Mouse (Mus musculus) erythroid progenitor cell, adult 5-6 weeks (primary cell): Measurements from ENCODE around the gene Mrpl24. TPM values are rescaled to one million over a fixed set of nuclear protein-coding genes. Genes with fewer than 3 reads are reported as not detected.

ENCODE experiments used
- ATAC-seq: replicated peaks from 2 replicates; pipeline ENCODE4 v1.8.0; 2016; ENCODE audit warnings: moderate number of reproducible peaks, mild to moderate bottlenecking, moderate TSS enrichment, inconsistent platforms; ENCODE audit not compliant: poor library complexity, low FRiP score, severe bottlenecking
- total RNA-seq, 2 experiments: library from RNA; stranded (forward) in 1 of 2; stranded (reverse) in 1 of 2; fragments of 150-400 nt in 1 of 2; fragments of 186-747, 209-891 nt in 1 of 2; gene quantifications; 2 replicates each; pipeline versions ENCODE4 v1.2.3 to v1.2.4; 2015 to 2017; ENCODE audit warnings: low replicate concordance in 2 of 2

The Mrpl24 gene
- total RNA-seq, 2 experiments from 2014 or later, result 38.0 to 70.4 TPM

DNA sequence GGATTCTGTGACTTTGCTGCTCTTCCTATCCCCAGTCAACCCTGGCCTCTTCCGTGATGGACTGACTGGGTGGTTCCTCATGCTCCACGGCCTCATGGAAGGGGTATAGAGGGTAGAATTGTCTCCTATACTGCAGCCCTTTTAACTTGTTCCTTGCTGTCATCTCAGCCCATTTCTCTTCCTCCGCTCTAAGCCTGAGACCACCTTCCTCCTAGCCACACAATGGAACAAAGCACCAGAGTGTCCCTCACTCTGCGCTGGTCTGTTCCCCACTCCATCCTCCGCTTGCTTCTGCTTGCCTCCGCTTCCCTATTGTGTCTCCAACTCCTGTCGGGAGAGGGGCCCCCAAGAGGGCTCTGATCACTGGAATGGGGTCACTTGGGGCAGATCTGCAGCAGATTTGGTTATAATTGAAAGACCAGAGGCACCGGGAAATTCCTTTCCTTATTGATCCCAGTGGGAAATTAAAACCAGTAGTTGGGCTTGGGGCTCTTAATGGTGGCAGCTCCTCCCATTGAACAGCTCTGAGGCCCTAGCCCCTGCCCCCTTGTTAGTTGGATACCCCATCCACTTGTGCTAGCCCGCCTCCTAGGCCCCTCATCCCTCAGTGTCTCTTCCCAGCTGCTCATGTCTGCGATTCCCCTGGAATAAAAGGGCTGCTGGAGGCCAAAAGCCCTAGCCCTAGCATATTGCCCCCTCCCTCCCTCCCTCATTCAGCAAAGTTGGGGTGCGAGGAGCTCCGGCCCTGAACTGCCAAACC lies 26.7 kb downstream of the Mrpl24 start:
- ATAC-seq, result no peak

- no peak for ATAC-seq
Measured at GRCm38 (mm10) chr3:87946541-87946860, 27.2 kb downstream of the Mrpl24 start.

- no peak for ATAC-seq
Measured at GRCm38 (mm10) chr3:87947056-87947810, 27.9 kb downstream of the Mrpl24 start.

DNA sequence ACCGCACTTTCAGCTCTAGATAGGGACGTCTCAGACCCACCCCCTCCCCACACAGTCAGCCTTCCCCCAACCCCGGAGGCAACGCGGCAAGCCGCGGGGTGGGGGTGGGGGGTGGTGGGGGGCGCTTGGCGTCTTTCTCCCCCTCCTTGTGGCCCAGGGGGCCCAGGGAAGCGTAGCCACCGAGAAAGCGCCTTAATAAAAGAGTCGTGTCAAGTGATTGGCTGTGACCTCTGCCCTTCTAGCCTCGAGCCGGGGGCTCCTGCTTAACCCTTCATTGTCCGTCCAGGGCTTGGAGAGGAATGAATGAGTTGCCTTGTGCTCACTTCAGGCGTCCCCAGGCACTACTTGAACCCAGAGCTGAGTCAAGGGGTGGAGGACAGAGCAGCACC lies 28.5 kb downstream of the Mrpl24 start:
- ATAC-seq, result no peak

DNA sequence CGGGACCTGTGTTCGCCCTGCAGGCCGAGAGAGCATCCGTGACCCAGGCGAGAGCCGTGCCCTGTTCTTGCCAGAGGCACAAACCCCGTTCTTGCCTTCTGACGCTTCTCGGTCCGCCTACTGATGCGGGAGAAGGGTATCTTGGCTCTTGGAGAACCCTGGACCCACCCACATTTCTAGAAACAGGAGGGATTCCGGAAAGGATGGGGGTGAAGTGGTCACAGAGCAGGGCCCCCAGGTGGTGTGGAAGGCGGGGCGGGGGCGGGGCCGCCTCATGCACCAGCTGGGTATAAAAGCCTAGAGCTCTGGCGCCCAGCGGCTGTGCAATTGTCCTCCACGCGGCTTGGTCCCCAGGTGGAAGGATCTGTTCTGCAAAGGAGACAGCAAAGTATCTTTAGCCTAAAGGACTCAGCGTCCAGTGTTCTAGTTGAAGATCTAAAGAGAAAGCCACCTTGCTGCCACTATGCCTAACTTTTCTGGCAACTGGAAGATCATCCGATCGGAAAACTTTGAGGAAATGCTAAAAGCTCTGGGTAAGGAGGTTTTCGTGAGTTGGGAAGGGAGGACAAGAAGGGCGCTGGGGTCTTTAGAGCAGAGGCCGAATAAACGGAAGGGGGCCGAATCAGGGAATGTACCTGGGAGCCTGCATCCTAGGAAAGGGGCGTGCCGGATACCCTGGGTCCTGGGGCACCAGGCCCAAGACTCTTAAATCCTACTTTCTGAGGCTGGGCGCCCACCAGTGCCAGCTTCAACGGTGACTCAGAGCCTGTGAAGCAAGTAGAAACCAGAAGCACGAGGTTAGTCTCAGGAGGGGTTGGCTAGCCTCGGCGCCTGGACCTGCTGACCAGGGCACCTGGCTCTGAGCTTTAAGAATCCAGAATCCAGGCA lies 29.3 kb downstream of the Mrpl24 start, which contains the start of gene Crabp2:
Gene Crabp2, plus strand, starts transcription at position 289 of the 888 bp plus-strand sequence.
- no peak for ATAC-seq

- ATAC-seq, result no peak
Measured at GRCm38 (mm10) chr3:87949266-87949954, 30.1 kb downstream of the Mrpl24 start.

DNA sequence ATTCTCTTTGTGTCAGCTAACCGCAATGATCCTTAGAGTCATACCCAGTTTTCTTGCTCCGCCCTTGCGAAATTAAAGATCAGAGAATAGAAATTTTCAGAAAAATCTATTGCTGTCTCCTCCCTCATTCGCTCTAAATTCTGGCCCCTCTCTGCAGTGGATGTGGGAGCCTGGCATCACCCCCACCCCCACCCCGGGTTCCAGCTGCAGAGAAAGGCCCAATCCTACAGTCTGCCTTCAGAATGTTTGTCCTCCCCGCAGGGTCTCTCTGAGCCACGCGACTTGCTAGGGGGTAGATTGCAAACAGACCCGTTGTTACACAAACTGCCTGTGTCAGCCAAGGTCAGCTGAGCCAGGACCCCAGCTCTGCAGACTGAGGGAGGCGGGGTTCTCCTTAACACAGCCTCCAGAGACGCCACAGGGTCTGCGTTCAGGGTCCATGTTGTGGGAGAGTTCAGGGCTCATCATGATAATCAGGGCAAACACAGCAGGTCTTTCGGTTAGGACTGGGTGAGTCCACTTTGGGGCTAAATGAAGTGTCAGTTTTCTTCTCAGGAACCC lies 30.7 kb downstream of the Mrpl24 start:
- no peak for ATAC-seq

- no peak for ATAC-seq
Measured at GRCm38 (mm10) chr3:87951946-87952345, 32.6 kb downstream of the Mrpl24 start.

DNA sequence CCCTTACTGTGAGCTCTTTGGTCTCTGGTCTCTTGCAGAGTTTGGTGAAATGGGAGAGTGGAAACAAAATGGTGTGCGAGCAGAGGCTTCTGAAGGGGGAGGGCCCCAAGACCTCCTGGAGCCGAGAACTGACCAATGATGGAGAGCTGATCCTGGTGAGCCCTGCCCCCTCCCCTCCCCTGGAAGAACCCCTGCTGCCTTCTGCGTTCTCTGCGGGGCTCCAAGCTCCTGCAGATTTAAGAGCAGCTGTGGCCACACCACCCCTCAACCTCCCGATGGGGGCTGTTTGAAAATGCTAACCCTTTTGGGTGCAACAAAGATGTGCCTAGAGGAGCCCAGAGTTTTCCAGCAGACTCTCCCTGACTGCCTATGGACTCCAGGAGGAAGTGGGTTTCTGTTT lies 33.1 kb downstream of the Mrpl24 start:
- ATAC-seq, result no peak

GRCm38 (mm10) chr3:87958056-87958455 lies 38.8 kb downstream of the Mrpl24 start:
- no peak for ATAC-seq

DNA sequence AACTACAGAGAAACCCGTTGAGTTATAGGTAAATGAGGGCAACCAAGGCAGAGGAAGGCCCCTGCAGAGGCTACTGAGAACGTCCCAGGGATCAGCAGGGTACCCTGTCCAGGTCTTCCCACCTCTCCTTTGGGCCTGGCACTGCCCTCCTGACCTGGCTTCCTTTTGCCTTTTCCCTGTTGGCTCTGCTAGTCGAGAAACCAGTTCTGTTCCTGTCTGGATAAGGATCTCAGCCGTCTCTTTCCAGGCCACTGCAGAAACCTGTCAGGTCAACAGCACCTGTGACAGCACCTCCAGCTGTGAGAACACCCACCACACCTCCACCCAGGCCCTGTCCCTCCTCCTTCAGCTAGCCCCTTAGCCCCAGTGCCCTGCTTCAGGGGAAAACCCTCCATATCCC lies 39.2 kb downstream of the Mrpl24 start:
- no peak for ATAC-seq

DNA sequence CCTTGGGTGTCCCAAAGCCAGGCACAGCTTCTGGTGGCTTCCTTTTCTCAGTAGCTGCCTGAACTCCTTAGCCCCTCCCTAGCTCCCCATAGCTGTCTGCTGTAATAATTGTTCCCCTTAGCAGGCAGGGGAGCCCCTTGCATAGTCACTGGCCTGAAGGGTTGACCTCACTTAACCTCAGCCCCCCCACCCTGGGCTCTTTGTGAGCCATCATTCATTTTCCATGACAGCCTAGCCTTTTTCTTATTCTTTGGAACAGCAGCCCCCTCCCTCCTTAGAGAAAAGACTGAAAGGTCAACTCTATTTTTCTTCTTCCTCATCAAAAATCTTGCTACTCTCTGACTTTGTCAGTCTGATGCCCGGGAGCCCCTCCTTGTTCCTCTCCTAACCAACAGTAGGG lies 39.7 kb downstream of the Mrpl24 start:
- no peak for ATAC-seq

DNA sequence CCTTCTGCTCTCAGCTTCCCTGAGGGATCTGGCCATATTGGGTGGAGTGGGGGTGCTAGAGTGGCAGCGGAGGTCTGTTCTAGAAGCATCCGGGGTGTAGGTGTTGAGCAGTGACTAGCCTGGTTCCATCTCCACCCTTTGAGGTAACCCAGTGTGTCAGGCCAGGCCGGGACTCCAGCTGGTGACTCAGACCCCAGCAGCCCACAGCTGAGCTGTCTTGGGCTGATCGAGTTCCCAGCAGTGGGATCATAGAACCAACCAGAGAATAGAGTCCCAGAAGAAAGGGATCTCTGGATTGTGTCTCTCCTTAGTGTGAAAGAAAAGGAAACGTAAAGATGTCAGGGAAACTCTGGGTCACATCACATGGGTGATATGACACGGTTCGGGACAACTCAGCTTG lies 40.1 kb downstream of the Mrpl24 start:
- ATAC-seq, result no peak

DNA sequence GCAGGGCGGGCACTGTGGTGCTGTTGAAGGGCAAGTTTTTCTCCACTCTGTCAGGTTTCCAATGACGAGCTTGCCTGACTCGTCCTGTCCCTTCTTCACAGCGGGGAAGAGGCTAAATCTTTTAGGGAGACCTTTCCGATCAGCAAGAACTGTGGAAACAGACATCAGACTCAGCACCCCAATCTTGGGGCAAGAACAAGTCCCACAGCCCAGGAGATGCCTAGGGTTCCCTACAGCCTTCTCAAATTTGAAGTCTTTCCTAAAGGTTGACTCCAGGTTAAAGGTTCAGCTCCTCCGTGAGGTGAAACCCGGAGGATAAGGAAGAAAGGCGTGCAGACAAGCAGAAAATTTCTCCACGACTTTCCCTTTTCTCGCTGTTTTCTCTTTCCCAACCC lies 40.9 kb downstream of the Mrpl24 start:
- no peak for ATAC-seq

DNA sequence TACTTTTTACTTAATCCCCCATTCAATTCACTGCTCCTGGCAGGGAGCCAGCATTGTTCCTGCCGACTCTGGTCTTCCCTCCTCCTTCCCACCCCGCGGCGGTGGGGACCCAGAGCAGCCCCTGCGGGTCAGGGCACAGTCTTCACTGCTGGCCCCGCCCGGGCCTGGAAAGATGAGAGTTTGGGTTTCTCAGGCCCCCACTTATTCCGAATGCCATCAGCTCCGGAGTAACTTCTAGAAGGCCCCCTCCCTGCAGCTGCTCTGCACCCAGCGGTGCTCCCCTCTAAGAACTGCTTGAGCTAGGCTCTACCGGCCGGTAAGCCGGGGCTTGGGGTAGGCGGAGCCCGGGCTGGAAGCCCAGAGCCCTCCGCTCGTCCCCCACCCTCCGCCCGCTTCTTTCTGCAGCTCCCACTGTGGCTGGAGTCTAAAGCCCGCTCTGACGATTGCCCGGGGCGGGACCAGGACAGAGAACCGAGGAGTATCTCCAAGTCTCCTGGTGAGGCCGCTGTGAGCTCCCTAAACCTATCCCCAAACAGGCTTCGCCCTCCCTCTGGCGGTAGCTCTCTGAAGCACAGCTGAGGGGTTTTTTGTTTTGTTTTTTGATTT lies 41.4 kb downstream of the Mrpl24 start:
- peak; percentile 82 for ATAC-seq

DNA sequence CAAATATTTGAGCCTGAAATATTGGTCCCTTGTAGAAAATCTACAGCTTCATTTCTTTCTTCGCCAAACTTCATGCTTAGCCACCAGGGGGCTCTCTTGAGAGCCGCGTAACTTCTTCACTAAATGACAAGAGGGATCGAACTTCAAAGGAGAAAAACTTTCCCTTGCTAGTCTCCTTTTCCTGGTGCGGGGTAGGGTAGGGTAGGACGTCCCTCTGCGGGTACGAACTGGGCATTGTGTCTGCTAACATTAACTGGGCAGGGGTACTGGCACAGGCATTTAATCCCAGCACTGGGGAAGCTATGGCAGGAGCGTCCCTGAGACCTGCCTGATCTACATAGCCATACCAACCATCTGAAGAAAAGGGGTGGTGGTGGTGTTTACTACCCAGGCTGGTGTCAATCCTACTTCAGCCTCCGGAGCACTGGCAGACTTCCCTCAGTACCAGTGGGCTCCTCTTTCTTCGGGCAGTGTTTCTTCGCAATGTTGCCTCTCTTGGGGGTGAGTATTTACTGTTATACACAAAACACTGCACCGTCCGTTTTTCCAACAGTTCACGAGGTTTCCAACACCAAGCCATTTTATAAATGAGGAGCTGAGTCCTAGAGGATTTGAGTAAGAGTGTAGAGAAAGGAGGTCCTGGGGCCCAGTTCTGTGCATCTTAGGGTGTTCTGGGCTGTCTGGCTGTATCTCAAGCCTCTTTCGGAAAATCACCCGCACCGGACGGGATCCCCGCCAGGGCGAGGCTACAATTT lies 51.1 kb downstream of the Mrpl24 start:
- ATAC-seq, result no peak

DNA sequence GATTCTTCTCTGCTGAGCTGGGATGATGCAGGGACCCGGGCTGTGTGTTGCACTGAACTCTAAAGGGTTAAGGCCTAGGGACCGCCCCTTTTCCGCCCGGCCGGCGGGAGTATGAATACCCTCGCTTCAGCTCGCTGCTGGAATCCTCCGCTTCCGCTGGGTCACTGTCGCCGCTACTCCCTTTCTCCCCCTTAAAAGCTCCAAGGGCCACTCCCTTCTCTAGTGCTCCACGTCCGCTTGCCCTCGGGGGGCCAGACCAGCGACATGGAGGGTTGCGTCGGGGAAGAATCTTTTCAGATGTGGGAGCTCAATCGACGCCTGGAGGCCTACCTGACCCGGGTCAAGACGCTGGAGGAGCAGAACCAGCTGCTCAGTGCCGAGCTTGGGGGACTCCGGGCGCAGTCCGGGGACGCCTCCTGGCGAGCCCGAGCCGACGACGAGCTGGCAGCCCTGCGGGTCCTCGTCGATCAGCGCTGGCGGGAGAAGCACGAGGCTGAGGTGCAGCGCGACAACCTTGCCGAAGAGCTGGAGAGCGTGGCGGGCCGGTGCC lies 51.7 kb downstream of the Mrpl24 start, which contains the start of gene Nes:
Gene Nes, plus strand, starts transcription at position 140 of the 550 bp plus-strand sequence.
- no peak for ATAC-seq
